Mouse (Mus musculus): ENCODE measurements around the gene Exoc5.

DNA sequence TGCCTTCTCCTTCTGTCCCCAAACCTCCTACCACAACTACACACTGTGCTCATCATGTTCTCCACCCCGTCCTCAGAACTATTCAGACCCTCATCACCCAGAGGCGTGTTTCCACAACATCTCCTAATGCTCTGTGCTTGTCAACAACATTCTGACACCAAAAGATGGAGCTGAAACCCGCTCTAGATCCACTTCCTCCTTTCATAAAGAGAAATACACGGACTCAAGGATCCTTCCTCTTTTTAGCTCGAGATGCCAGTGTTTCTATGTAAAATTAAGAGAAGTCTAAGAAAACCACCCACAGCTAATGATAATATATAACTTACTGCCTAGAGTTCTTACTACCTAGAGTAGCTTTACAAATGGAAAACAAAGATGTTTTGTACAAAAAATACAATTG is 46.7 kb downstream of the Exoc5 start:
- no peak for TF ChIP-seq POLR2A (IDR thresholded peaks at IDR 0.05; ENCODE audit: insufficient read depth, low read length)
- TF ChIP-seq EP300 (IDR thresholded peaks at IDR 0.05; ENCODE audit: insufficient read depth, low read depth, low read length) = no peak

Measured in ES-Bruce4 (cell line).